Mouse (Mus musculus) telencephalon, adult 2 months (tissue): ENCODE data around the gene Rasgrp3.
A peak's percentile ranks its signal among the peaks of the same experiment; 100 is the strongest.

Experiments used
- DNase-seq: peaks from one replicate; pipeline ENCODE4 v3.0.0-alpha.2; 2011; ENCODE audit warnings: low read depth, low spot score

Gene Rasgrp3

DNA sequence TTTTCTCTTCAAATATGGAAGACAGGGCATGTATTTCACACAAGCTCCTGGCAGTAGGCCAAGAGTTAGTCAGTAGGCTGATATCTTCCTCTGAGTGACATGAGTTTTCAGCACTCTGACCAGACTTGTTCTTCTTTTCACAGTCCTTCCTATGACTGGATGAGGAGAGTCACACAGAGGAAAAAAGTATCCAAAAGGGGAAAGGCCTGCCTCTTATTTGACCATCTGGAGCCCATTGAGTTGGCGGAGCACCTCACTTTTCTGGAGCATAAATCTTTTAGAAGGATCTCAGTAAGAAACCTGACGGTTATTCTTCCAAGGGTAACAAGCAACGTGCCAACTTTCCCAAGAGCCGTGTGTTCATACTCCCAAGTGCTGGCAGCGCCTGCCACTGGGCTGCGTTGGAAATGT, 62.5 kb downstream of the Rasgrp3 start:
- peak; percentile 39 for DNase-seq

DNA sequence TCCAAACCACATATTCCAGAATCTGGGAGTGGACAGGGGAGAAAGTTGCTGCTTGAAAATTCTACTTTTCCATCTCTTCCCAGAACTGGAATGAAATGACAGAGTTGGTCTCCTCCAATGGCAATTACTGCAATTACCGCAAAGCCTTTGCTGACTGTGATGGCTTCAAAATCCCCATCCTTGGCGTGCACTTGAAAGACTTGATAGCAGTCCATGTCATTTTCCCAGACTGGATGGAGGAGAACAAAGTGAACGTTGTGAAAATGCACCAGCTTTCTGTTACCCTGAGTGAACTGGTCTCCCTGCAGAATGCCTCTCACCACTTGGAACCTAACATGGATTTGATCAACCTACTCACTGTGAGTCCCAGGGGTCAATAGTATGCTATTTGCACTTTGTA, 67.3 kb downstream of the Rasgrp3 start:
- no peak for DNase-seq

DNA sequence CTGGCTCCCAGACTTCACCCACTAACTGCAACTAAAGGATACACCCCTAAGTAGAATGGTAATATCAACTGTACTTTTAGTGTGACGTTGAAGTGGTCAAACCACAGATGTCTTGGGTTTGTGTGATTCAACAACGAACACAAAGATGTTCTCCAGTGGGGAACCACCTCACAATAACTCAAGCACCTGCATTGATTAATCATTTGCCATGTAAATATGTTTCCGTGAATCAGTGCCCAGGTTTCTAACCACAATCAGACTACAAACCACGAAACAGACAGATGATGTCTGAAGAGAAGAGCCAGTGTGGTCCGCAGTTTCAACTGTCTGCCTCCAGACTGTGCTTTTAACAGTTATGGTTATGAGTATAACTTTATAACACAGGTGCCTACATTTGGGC, 69.4 kb downstream of the Rasgrp3 start:
- DNase-seq, result no peak

DNA sequence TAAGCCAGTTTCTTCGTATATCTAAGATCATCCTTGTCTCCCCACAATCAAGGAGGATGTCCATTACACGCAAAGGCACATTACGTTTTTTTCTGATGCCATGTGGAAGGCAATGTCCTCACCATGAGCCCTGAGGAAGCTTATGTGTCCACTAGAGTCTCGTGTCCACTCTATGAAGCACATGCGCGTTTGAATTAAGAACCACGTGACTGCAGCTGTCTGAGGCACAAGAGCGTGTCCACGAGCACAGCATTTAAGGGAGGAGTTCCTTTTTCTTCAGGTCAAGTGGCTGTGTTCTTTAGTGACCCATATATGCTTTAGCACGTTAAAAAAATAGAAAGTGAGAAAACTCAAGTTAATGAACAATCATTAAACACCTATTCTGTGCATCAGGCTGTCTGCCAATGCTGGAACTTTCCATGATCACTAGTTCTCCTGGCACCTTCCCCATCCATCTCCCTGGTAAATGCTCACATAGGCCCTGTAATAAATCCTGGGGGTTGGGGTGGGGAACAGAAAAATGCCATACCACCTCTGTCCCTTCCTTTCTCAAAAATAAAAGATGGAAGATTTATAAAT, 70.5 kb downstream of the Rasgrp3 start:
- no peak for DNase-seq

DNA sequence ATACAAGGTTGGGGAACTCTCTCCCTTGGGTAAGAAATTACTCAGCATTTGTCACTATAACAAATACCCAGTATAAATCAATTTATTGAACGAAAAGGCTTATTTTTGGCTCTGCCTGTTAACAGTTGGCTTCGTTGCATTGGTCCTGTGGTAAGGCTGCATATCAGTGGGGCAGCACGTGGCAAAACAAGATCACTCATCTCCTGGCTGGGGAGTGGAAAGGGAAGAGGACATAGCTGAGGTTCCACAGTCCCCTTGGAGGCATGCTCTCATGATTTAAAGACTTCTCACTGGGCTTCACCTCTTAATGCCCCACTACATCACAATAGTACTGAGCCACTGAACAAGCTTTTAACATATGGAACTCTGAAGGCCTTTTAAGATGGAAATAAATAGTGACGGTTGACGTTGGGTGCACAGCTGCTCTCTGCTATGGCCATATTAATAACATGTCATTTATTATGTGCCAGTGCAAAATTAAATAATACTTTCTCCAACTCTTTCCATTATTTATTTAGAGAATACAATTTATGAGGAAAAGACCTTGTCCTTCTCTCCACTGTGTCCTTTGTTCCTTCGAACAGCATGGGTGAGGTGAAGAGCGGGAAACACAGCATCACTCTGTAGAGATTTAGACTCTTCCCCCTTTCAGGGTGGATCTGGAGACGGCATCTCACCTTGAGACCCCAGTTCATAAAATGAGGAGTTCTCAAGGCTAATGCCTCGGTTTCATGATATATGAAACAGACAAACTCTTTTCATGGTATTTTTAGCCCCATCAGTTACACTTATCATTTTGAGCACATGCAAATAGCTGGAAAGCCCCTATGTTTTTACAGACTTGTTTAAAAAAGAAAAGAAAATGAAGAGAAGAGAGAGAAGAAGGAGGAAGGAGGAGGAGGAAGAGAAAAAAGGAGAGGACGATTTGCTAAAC, 71.3 kb downstream of the Rasgrp3 start:
- DNase-seq, result no peak

DNA sequence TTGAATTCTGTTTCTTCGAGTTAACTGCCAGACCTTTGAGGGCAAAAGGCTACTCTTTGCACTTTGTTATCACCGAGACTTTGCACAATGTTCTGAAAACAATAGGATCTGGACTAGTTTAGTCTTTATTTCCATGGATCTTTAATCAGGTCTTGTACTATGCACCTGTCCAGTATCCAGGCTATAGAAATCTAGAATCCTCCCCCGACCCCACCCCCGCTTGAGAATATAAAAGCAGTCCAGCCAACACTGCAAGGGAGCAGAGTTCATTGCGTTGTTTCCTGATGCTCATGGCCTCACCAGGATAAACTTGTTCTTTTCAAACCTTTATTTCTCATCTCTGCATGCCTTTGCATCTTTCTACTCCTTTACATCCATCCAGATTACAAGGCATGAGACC, 73.6 kb downstream of the Rasgrp3 start:
- DNase-seq, result no peak

DNA sequence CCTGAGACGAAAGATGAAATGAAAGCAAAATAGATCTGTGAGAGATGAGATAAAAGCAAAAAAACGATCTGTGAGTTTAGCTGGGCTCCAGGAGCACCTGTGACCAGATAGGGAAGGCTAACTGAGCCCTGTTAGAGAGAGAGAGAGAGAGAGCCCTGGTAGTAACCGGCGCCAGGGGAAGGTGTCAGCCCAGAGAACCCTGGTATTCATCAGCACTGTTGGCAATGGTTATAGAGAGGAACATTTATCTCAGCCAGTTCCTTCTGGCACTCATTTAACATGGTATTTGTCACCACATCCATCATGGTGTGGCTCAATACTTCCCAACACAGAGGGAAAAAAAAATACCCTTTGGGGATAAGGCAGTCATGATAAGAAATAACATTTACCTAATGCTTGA, 80.9 kb downstream of the Rasgrp3 start:
- no peak for DNase-seq

DNA sequence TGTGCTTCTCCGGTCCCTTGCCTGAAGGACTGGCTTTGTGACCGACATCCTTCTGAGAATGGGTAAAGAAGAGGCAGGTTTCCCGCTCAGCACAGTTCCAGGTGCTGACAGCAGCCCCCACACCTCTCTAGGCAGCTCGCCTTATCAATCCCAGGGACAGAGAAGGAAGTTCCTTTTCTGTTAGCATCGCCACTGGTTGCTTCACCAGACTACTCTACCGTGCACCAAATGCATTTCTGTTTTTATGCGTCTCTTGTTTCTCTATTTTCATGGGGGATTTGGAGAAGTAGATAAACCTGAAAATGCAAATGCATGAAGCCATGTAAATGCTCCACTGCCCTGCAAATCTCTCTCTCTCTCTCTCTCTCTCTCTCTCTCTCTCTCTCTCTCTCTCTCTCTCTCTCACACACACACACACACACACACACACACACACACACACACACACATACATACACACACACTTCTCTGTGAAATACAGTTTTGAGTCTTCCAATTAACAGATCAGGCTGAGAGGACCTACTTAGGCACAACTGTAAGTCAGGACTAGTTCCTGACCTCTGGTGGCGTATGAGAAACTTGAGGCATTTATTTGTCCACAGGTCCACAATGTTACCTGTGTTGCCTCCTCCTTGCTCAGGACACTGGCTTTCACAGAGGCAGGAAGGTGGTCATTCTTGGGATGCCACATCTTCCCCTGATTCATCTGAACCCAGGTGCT, 82.6 kb downstream of the Rasgrp3 start:
- no peak for DNase-seq

DNA sequence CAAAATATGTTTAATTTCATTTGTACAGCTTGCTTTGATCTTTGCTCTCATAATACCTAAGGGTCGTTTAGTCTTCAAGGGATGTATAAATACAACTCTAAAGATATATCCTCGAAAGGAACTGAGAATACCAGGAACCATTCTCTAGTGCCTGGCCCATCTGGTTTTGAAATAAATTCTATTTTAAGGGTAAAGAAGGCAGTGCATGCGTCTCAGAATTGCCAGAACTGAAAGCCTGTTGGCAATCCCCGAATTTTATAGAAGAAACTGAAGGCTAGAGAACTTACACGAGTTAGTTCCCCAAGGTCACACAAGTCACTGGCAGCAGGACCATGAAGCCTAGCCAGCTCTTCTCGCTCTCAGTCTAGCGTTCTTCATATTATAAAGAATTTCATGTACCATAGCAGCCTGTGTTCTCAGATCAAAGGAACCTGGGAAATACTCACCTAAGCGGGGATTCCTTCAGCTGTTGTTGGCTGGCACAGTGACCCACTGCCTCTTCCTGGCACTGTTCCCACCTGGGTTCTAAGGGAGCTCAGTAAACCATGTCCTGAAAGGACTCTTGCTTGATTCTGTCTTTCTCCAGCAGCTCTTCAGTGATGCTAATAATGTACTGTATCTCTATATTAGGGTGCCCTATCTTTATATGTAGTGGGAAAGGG, 83.7 kb downstream of the Rasgrp3 start:
- DNase-seq, result no peak

DNA sequence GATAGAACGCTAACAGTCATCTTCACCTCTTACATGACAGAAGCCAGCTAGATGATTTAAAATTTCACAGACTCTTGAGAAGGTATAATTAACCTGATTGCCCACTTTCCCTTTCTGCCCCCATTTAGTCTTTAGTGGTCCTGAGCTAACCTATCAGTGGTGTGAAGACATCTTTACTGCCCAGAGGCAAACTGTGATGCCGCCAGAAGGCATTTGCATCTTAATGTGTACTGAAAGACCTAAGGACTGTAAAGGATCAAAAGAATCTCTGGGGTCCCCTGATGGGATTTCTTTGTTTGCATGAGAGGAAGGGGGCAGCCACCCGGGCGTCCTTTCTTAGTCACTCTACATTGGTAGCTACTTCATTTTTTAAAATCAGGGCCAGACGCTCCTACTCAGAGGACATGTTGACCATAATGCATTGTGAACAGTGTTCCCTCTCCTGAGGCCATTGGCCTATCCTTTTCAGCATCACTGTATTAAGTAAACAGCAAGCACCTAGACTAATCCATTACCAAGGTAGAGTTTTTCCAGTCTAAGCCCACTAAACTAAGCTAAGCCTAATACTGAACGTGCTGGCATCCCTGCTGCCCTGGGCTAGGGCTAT, 85.6 kb downstream of the Rasgrp3 start:
- DNase-seq, result no peak

DNA sequence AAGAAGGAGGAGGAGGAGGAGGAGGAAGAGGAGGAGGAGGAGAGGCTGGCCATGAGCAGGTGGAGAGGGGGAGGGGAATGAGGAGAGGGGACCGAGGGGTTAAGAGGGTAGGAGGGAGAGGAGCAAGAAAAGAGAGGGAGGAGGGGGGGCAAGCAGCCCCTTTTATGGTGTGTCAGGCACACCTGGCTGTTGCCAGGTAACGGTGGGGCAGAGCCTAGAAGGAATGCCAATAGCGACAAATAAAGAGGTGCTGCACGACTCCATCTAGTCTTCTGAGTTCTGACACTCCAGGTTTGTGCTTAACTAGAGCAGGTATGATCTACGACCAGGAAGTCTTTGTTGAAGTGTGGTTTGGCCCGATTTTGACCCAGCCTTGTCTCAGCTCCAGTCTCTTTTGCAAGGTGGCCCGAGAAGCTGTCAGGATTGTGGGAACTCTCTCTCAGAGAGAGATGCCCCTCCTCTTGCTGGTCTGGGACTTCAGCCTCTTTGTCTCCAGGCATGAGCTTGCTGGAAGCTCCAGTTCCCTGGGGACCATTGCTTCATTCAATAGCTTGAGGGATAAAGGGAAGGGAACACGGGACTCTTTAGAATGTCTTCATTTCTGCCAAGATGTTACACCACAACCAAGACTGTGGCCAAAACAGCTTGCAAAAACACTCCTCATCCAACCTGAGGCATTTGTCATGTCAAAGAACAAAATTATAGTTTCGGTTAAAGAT, 86.8 kb downstream of the Rasgrp3 start:
- no peak for DNase-seq

DNA sequence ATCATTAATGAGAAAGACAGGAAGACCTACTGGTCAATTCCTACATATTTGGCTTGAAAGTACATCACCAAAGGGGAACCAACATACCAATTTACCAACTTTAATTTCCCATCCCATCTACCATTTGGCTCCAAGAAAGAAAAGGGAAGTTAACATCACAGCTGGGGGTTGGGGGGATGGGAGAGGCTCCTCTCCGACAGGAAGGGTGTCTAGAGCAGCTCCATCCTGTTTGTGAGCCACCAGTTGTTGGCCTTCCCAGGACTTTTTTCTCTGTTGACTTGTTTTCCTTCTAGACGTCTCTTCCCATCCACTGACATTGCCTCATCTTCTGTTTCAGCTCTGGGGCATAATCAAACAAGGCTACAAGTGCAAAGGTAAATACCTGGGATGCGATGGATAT, 88.1 kb downstream of the Rasgrp3 start:
- no peak for DNase-seq

DNA sequence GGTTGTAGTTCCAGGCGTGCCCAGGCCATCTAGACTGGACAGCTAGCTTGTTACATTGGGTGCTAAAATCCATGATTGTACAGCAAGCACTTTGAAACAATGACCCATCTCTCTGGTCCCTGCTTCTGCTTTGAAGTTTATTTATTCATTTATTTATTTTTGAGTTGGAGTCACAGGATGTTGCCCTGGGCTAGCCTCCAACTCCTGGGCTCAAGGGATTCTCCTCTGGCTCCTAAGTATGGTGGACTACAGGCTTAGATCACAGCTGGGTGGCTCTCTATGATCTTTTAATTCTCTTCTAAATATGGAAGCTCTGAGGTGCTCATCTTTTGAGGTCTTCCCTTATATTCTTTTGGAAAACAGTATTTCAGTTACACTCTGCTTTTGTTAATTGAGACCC, 90.7 kb downstream of the Rasgrp3 start:
- no peak for DNase-seq

DNA sequence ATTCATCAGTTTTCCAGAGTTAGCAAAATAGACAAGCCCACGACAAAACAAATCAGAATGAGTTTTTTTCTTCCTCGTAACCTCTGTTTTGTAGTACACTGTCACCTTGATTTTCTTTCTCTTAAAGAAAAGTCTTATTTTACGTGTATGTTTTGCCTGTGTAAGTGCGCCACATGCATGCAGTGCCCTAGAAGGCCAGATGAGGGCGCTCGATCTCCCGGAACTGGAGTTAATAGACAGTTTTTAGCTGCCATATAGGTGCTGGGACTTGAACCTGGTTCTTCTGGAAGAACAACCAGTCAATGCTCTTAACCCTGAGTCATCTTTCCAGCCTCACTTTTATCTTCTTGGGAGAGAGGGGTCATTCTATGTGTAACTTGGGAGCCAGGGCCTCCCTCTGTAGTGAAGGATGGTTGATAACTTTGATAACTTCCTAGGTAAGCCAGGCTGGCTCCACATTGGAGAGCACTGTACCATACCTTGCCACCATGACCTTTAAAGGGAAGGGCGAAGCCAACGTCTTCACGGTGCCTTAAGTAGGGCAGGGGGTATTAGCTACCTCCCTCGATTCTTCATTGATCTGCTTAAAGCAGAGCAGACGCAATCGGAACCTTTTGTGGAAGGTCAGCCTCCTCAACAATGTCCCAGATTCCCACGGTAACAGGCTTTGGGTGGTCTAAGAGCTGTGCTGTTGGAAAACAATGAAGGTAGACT, 93.7 kb downstream of the Rasgrp3 start:
- DNase-seq, result no peak

DNA sequence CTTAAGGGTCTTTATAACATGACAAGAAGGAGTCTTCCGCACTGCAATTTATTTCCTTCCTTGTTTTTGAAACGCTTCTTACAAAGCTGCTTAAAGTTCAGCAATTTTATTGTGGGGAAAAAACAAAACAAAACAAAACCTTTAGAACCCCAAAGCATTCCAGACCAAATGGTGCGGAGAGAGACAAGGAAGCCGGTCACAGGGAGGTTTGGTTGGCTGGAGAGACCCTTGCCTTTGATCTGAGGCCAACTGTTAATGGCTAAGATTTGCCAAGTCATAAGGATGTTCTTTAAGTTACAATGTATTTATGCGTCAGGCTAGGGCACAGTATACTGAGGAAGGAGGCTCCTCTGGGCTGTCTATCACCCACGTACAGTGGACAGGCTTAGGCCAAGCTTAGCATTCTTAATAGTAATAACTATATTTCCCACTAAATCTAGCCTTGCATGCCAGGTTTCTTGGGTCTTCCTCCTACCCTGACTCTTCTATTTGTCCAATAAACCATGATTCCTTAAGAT, 96.8 kb downstream of the Rasgrp3 start:
- DNase-seq, result no peak

DNA sequence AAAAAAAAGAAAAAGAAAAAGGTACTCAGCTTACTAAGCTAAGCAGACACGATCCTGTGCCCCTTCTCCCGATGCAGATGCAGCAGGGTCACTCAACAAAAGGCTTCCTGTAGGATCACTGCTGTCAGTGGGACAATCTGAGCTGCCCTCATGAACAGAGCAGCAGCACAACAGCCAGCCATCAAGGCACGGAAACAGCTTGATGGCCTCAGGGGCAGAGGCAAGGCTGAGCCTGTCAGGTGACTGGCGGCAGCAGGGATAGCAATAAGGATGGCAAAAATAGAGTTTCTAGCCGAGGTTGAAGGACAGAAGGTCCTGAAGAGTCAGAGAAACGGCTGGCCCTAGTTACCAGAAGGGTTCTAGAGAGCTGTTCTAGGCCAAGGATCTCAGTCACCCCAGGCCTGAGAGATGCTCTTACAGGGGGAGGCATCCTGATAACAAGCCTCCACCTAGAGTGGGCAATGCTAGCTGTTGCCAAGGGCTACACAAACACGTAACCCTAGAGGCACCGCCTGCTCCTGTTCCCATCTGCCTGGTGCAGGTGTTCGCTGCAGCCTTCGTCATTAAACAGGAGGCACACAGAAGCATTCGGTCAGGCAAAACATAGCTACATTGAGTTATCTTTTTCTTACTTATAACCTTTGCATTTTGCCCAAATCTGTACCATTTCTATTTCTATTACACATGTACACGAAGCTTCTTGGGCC, 98.8 kb downstream of the Rasgrp3 start:
- DNase-seq, result no peak

DNA sequence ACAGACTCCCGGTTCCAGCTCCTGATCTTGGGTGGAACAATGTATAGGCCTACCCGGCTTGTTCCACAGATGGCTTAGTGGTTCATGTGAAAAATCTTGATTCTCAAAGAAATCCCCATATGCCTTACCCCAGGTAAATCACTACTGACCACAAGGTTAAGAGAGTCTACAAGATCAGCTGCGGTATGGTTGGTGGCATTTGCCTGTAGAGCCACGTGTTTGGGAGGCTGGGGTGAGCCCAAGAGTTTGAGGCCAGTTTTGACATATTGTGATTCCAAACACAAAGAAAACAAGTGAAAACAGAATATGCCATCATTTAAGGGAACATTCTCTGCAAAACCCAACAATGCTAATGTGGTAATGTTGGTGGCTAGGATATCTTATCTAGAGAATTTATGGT, 99.9 kb downstream of the Rasgrp3 start:
- no peak for DNase-seq

DNA sequence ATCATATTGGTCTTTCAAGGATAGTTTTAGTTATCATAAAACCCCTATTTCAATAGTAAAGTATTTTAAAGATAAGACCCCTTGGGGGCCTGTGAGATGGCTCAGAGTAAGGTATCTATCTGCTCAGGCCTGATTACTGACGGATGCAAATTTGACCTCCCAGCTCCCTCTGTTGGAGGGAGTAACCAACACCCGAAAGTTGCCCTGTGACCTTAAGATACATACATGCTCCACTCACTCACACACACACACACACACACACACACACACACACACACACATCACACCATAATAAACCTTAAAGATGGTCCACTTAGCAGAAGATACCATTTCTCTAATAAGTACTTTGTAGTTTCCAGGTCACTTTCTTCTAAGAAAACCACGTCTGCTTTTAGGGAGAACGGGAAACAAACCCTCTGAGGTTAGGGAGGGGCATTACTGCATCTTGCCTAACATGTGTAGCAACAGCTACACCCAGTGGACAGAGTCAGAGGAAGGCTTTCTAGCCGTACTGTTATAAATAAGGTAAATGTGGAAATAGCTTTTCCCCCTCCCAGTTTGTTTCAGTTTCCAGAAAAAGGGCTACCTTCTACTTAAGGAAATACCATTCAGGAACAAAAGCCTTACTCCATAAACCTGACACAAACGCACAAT, 100.8 kb downstream of the Rasgrp3 start:
- DNase-seq, result peak; percentile 66

DNA sequence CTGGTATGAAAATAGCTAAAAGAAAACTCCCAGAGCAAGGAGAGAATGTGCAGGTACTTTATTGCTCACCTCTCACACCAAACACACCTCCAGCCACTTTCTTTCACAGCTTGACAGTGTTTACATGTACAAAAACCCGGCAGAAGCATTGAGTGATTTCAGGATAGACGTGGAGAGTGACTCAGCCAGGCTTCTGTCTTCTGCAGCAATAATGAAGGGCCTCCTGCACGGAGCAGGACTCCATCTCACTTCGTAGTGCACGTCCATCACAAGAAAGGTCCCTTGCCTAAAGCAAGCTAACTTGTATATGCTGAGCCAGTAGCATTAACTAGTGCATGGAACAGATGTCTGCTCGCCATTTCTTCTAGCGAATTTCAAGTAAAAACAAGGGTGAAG, 101.4 kb downstream of the Rasgrp3 start:
- no peak for DNase-seq
